Mouse (Mus musculus) megakaryocyte, embryonic 14.5 days (primary cell): Measurements from ENCODE around the gene Exoc2.

Source experiments
- FLI1 ChIP-seq: IDR thresholded peaks from 2 replicates; pipeline ENCODE4 v1.6.1; 2012; ENCODE audit warnings: low read length, inconsistent platforms, mixed read lengths
- GATA1 ChIP-seq: IDR thresholded peaks from 3 replicates; pipeline ENCODE4 v1.6.1; 2012; ENCODE audit warnings: mixed read lengths, low read length, inconsistent platforms, borderline replicate concordance

DNA sequence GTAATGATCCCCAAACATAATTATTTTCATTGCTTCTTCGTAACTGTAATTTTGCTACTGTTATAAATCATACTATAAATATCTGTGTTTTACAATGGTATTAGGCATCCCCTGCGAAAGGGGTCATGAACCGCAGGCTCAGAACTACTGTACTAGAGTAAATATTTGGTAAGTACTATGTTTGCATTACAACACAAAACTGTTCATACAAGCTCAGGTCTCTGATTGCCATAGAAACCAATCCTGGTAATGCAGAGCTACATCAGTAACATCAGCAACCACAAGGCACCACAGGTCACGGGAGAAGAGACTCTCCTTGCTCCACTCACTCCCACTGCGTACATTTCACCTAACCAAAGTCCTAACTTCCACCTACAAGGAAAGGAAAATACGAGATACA is 49.6 kb downstream of the Exoc2 start:
- TF ChIP-seq GATA1 (no peak), FLI1 (no peak)
